Comparison of ENCODE assay signal across 1 mouse cellular context in the genomic region with DNA sequence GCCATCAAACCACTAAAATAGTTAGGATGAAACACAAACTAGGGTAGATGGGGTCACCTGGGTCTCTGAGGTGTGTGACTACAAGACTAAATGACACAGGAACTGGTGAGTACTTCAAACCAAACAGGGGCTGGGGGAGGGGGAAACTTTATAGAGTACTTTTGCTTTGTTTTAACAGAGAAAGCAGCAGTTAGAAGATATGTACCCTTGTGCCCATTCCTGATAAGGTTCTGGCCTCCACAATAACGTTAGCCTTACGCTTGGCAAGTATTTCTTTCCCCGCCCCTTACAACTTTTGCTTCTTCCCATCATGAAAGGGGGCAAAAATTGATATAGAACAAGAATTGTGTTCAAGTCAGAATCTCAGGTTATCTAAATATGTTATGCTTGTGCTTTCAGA.
TF ChIP-seq lines count a peak whose summit lies in the region.

No protein-coding gene starts in this region.

TF ChIP-seq in MEL, 35 proteins besides CTCF, POLR2A, EP300 and RAD21:
- TF ChIP-seq MYC (IDR thresholded peaks at IDR 0.05; ENCODE audit: low read depth, low read length), result 0 out of 2 replicates have a peak, but pooled peaks have one; percentile 14
- TF ChIP-seq ELF1 (IDR thresholded peaks at IDR 0.05; ENCODE audit: low read depth, low read length), result peak; percentile 46; the same call in 1 of the 2 replicates
- TF ChIP-seq POLR2AphosphoS2 (IDR thresholded peaks at IDR 0.05; ENCODE audit: low read length), result no peak; the same call in 1 of the 2 replicates
- 0 out of 2 replicates have a peak, but pooled peaks have one; percentile 20 for TF ChIP-seq HCFC1 (IDR thresholded peaks at IDR 0.05; ENCODE audit: low read depth, low read length)
- peak; percentile 44; the same call in 1 of the 2 replicates for TF ChIP-seq ZMIZ1 (IDR thresholded peaks at IDR 0.05; ENCODE audit: low read depth, low read length)
- no peak for TF ChIP-seq ZNF384 (IDR thresholded peaks at IDR 0.05; ENCODE audit: low read depth, low read length)
- peak; percentile 97 for TF ChIP-seq TCF12 (IDR thresholded peaks at IDR 0.05; ENCODE audit: low read depth, low read length)
- no peak for TF ChIP-seq NELFE (IDR thresholded peaks at IDR 0.05; ENCODE audit: low read depth, low read length)
- TF ChIP-seq CHD2 (IDR thresholded peaks at IDR 0.05; ENCODE audit: low read length), result peak; percentile 75
- TF ChIP-seq SIN3A (IDR thresholded peaks at IDR 0.05; ENCODE audit: low read length), result peak; percentile 91
- peak; percentile 94 for TF ChIP-seq GATA1 (IDR thresholded peaks at IDR 0.05; ENCODE audit: low read depth, low read length)
- no peak for TF ChIP-seq MEF2A (IDR thresholded peaks at IDR 0.05; ENCODE audit: extremely low read depth, insufficient replicate concordance, low read depth, low read length, poor library complexity, severe bottlenecking)
- 0 out of 2 replicates have a peak, but pooled peaks have one; percentile 42 for TF ChIP-seq MAX (IDR thresholded peaks at IDR 0.05; ENCODE audit: low read length)
- TF ChIP-seq BHLHE40 (IDR thresholded peaks at IDR 0.05; ENCODE audit: borderline replicate concordance, low read depth, low read length), result peak; percentile 74
- peak; percentile 96 for TF ChIP-seq ETS1 (IDR thresholded peaks at IDR 0.05; ENCODE audit: low read depth, low read length)
- peak; percentile 62; the same call in 1 of the 2 replicates for TF ChIP-seq TBP (IDR thresholded peaks at IDR 0.05; ENCODE audit: low read depth, low read length)
- peak; percentile 82 for TF ChIP-seq TAL1 (IDR thresholded peaks at IDR 0.05; ENCODE audit: low read length)
- peak; percentile 86 for TF ChIP-seq MAZ (IDR thresholded peaks at IDR 0.05; ENCODE audit: low read depth, low read length)
- TF ChIP-seq RCOR1 (IDR thresholded peaks at IDR 0.05; ENCODE audit: low read depth, low read length), result peak; percentile 88
- peak; percentile 98 for TF ChIP-seq MYB (IDR thresholded peaks at IDR 0.05; ENCODE audit: low read depth, low read length)
